Mouse (Mus musculus) left cerebral cortex, adult 2 months (tissue): ENCODE measurements at regions not wholly inside any gene's neighbourhood (a gene's known extent, or its start where the extent isn't known, plus 50 kb on each side); places are given as distances from the start of the nearest gene placed in this dataset.

Experiments used
- DNase-seq, 2 experiments: peaks; one replicate each; pipeline ENCODE4 v3.0.0; 2021 to 2022; ENCODE audit warnings: low spot score in 2 of 2, mixed read lengths in 1 of 2; ENCODE audit errors: extremely low spot score in 1 of 2
- H3K27ac ChIP-seq: fragments of 200-600 bp; 2 replicates; pipeline ENCODE4 v1.8.1; 2022
- H3K4me3 ChIP-seq: fragments of 200-600 bp; 2 replicates; pipeline ENCODE4 v1.8.1; 2022
- CTCF ChIP-seq: fragments of 200-600 bp; IDR thresholded peaks from 2 replicates; pipeline ENCODE4 v1.8.1; 2022; ENCODE audit warnings: antibody characterized with exemption, mild to moderate bottlenecking, moderate library complexity
- intact Hi-C: fragments of 180-260 bp; cut with DNase I; formaldehyde crosslinking; loops from one replicate; pipeline ENCODE4 v1.15.1; 2025

DNA sequence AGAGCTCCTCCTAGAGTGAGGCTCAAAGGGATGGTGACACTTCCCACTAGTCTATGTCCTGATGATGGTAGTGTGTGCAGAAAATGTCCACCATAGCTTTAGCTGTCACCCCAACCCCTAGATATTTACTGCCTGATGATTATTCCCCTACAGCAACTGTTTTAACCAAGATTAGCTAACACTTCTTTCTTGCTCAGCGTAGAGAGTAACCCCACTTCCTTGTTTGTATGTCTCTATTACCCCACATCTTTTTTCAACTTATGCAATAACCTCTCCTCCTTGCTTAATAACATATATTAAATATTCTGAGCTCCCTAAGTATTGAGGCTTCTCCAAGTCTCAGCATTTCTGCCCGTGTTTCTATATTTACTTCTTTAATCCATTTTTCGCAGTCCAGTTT is 404.2 kb upstream of the Cntn3 start:
- Histone ChIP-seq H3K27ac (no peak overlapping the region), H3K4me3 (no peak overlapping the region)
- intact Hi-C loops = no loop called here
- no peak for TF ChIP-seq CTCF
- no peak for DNase-seq

DNA sequence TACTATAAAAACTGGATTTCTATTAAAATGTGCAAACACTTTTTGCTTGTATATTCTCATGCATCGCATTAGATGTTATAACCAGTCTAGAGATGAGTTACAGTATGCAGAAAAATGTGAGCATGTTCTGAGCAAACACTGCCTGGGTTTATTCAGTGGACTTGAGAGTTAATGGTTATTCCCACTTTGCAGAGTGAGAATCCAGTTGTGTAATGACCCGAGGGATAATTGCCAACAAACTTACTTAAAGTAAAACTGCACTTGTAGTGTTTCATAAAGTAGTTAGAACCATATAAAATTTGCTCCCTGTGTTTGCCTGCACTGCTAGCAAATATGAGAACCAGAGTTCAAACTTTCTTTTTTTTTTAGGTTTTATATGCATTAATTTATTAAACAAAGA is 450.4 kb upstream of the Cntn3 start:
- H3K4me3 ChIP-seq = no peak overlapping the region
- intact Hi-C loops = no loop called here
- no peak for DNase-seq
- H3K27ac ChIP-seq = no peak overlapping the region
- TF ChIP-seq CTCF = no peak

DNA sequence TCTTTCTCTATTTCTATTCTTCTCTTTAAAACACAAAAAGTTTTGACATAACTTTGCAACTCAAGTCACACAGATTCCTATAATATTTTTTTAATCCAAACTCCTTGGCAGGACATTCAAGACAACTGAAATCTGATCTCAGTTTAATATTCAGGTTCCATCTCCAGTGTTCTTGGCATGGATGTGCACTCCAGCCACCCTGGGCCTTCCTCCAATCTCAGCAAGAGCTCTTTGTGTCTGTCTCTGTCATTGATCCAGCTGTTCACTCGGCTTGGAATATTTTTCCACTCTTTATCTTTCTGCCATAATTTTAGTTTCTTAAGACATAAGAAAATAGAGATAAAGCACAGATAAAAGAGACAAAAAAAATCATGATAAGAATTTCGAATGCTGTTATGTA is 451.1 kb upstream of the Cntn3 start:
- Histone ChIP-seq H3K4me3 (no peak overlapping the region), H3K27ac (no peak overlapping the region)
- no peak for TF ChIP-seq CTCF
- peak in 1 of 2 experiments; percentile 7 for DNase-seq
- intact Hi-C loops = no loop called here

DNA sequence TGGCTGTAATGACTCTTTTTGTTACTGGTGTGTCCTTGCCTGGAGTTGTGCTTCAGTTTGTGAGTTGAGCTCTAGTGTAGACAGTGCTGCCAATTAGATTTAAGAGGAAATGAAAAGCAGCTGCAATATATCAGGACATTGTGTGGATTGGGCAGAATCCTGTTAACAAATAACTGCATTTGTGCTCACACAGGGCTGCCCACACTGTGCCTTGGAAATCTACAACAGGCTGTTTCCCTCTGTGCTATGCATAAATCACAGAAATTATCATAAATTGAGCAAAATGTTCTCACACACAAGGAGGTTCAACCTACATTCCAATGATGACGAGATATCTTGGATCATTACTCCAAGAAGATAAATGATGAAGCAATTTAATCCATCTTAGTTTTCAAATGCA is 455.2 kb upstream of the Cntn3 start:
- Histone ChIP-seq H3K4me3 (no peak overlapping the region), H3K27ac (peak overlapping the region; percentile 28; the same call in 1 of the 2 replicates)
- DNase-seq = peak in 1 of 2 experiments; percentile 10
- no peak for TF ChIP-seq CTCF
- intact Hi-C loops = no loop called here

DNA sequence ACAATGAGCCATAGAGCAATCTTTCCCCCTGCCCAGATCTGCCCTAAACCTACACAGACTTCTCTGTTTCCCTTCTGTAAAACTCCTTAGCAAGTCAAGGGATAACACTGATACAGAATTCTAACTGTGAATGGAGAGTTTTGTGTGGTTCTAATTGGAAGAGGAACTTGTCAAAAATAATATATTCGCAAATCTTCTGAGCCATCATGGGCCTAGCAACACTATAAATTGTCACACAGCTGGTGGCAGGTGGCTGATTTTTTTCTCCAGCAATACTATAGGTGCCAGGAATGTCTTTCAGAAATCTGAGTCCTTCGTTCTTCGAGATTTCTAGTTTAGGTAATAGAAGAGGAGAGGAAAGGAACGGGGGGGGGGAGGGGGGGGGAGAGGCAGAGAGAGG is 460.5 kb upstream of the Cntn3 start:
- intact Hi-C loops = no loop called here
- Histone ChIP-seq H3K4me3 (no peak overlapping the region), H3K27ac (no peak overlapping the region)
- no peak for TF ChIP-seq CTCF
- DNase-seq = no peak

DNA sequence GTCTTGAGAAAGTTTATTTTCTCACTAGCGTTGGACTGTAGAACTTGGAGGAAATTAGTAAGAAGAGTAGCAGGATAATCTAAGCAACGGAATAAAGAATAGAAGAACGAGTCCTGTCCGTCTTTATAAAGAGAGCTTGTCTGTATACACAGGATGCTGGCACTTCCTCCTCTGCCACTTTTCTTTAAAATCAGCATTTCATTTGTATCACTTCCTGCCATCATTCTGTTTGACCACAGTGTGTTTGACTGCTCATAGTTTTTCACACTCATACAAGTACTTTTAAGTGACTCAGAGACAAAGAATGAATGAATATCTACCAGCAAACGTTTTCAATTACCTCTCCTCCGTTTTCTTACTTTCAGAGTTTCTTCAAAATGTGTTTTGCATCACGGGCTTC is 461.0 kb upstream of the Cntn3 start:
- intact Hi-C loops = no loop called here
- Histone ChIP-seq H3K27ac (no peak overlapping the region), H3K4me3 (no peak overlapping the region)
- no peak for DNase-seq
- TF ChIP-seq CTCF = no peak

DNA sequence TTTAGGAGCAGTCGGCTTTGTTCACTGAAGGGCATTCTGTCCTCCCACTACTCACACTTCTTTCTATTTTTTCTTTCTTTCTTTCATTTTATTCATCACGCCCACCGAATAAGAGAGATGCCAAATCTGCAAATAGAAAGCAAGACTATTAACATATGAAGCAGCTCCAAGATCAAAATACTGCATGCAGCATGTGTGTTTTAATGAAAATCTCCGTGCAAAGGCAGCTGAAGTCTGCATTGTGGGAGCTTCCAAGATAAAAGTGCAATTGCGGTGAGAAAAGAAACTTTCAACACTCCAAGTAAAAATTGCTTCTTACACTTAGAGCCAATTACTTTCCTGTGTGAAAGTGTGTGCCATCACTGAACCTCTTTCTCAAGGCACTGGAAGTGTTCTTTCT is 449.8 kb upstream of the Chl1 start:
- no peak overlapping the region for H3K27ac ChIP-seq
- H3K4me3 ChIP-seq = no peak overlapping the region
- DNase-seq = no peak
- intact Hi-C loops = no loop called here
- no peak for TF ChIP-seq CTCF

DNA sequence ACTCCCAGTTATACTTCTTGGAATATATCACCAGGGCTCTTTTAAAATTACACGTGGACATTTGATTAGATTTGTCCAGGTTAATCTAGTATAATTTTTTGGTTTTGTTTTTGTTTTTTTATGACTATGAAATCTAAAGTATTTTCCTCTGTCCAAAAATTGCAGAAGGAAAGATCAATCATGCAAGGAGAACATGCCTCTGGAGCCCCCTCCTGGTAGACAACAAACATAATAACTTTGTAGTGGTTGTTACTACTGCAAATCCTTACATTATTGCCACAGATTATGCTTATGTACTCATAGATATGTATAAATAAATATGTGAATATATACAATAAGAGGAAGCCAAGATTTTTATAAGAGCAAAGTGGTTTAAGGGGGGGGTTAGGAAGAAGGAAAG is 404.2 kb upstream of the Chl1 start:
- H3K27ac ChIP-seq = no peak overlapping the region
- no peak overlapping the region for H3K4me3 ChIP-seq
- peak; percentile 46 for TF ChIP-seq CTCF
- no peak for DNase-seq
- intact Hi-C loops = no loop called here

DNA sequence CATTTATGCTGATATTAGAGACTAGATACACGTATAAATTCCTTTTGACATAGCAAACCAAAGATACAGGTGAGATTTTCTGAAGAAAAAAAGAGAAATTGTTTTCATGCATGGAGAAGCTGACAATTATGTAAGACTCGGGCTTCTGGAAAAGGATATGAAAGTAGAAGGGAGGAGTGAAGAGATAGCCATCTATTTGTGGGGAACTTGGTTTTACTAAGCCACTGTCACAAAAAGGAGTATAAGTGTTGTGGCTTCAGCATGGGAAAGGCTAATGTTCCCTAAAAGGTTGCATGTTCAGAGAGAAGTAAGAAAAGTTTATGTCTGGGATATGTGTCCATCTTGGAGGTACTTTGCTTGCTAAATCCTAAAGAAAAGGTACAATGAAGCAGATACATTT is 390.8 kb upstream of the Chl1 start:
- H3K27ac ChIP-seq = no peak overlapping the region
- intact Hi-C loops = loop anchor here (10.0 kb wide), 1 partner anchor 275 kb away; no protein-coding TSS in a partner anchor
- H3K4me3 ChIP-seq = no peak overlapping the region
- TF ChIP-seq CTCF = no peak
- DNase-seq = no peak

DNA sequence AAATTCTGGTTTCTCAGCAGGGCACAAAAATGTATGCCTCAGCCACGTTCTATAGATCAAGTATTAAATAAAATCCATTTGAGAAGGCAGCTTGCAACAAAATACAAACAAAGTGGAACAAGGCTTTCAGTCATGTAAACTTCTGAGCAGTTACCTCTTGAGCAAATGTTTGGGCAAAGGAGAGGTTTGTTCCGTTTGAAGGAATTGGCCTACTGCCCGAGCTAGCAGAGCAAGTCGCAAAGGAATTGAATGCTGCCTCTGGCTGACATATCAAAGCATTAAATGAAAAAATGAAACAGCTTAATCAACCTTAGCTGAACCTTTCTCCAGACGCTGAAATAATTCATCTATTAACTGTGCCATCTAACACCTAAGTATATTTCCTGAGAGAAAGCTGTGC is 369.5 kb upstream of the Chl1 start:
- TF ChIP-seq CTCF = no peak
- no peak overlapping the region for H3K27ac ChIP-seq
- H3K4me3 ChIP-seq = no peak overlapping the region
- no peak for DNase-seq
- intact Hi-C loops = no loop called here

DNA sequence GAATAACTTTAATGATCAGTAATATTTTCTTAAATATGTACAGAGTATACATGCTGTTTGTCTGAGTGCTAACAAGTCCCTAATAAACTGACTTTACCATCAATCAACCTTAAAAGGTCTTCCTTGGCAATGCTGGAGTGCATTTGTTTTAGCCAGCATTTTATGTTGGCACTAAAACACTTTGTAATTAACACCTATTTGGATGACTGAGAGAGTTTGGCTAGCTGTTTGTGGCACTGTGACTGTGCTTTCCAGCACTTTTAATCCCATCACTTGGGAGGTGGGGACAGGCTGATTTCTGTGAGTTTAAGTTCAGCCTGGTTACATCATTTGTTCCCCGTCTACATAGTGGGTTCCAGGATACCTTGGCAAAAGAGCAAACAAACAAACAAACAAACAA is 332.5 kb upstream of the Chl1 start:
- no peak overlapping the region for H3K27ac ChIP-seq
- TF ChIP-seq CTCF = no peak
- intact Hi-C loops = no loop called here

DNA sequence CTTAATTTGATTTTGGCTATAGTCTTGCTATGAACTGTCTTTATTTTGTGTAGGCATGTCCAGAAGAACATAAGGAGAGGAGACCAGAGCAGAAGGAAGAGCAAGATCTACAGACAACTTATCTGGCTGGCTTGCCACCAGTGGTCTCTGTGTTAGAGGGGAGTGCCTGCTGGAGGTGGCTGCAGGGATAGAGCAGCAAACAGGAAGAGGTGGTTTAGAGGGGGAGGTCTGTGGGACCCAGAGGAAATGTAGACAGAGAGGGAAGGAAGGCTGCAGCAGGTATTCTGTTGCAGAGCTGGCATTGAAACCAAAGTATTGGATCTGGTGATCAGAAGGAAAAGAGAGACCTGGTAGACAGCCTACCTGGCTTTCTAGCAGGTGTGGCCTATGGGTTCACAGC is 327.0 kb upstream of the Chl1 start:
- no peak for TF ChIP-seq CTCF
- Histone ChIP-seq H3K27ac (no peak overlapping the region), H3K4me3 (no peak overlapping the region)
- intact Hi-C loops = no loop called here
- no peak for DNase-seq

More for the DNA sequence above, 332.5 kb upstream of the Chl1 start:
- DNase-seq = no peak
- no peak overlapping the region for H3K4me3 ChIP-seq

DNA sequence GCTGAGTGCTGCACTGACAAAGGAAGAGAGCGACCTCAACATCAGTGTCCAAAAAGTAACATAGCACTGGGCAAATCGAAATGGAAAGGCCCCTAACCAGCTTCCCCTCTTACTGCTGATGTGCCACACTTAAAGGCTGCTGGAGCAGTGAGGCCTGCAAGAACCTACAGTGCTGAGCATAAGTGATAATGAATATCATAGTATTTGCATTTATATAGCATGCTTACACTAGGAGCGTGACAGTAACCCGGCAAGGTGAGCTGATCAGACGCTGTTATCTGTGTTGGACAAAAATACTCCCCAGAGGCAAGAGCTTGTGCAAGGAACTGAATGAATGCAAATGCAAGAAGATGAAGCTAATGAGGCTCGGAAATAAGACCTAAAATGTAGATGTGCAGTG is 313.5 kb upstream of the Chl1 start:
- intact Hi-C loops = no loop called here
- H3K27ac ChIP-seq = no peak overlapping the region
- no peak for TF ChIP-seq CTCF
- H3K4me3 ChIP-seq = no peak overlapping the region
- no peak for DNase-seq

DNA sequence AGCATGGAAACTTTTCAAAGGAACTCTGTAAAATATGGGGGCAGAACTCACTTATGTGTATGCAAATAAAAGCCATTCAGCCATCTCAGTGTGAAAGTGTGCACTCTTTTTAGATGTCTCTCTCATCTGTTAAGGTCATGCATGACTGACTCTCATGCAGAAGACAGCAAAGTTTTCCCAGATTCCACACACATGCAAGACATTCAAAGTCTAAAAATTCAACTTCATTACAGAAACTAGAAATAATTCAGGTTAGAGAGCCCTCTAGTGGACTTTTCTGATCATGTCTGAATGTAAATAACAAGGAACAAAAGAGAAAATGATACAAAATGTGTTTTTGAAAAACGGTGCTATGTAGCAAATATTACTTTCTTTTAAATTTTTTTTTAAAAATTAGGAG is 308.8 kb upstream of the Chl1 start:
- TF ChIP-seq CTCF = peak; percentile 69

More for the DNA sequence above, 308.8 kb upstream of the Chl1 start:
- Histone ChIP-seq H3K4me3 (no peak overlapping the region), H3K27ac (no peak overlapping the region)
- no peak for DNase-seq
- intact Hi-C loops = loop anchor here (2.0 to 10.0 kb wide), 3 partner anchors 357 to 1547 kb away; no protein-coding TSS in a partner anchor
